Mouse (Mus musculus) forebrain, embryonic 13.5 days (tissue): ENCODE measurements around the gene Ttc39b. TPM values are rescaled to one million over a fixed set of nuclear protein-coding genes. Genes with fewer than 3 reads are reported as not detected.

ENCODE experiments used
- ATAC-seq: fragments of 200-750 bp; cut with Nextera tagmentation; 2 replicates; pipeline ENCODE4 v1.8.0; 2017
- H3K27ac ChIP-seq: fragments of 300-500 bp; sonication (generic); 2 replicates; pipeline ENCODE4 v1.5.1; 2015; ENCODE audit warnings: inconsistent platforms, mild to moderate bottlenecking, moderate library complexity
- H3K27me3 ChIP-seq: fragments of 300-500 bp; sonication (generic); 2 replicates; pipeline ENCODE4 v1.6.1; 2015; ENCODE audit warnings: mild to moderate bottlenecking, inconsistent platforms
- H3K36me3 ChIP-seq: fragments of 300-500 bp; sonication (generic); 2 replicates; pipeline ENCODE4 v1.6.1; 2015; ENCODE audit warnings: mild to moderate bottlenecking, inconsistent platforms; ENCODE audit not compliant: poor library complexity, severe bottlenecking
- H3K4me1 ChIP-seq: fragments of 300-500 bp; sonication (generic); 2 replicates; pipeline ENCODE4 v1.6.1; 2015; ENCODE audit warnings: inconsistent platforms
- H3K4me2 ChIP-seq: fragments of 300-500 bp; sonication (generic); 2 replicates; pipeline ENCODE4 v1.6.1; 2015; ENCODE audit warnings: inconsistent platforms, mild to moderate bottlenecking, moderate library complexity
- H3K4me3 ChIP-seq: fragments of 300-500 bp; sonication (generic); 2 replicates; pipeline ENCODE4 v1.5.1; 2015; ENCODE audit warnings: mild to moderate bottlenecking, inconsistent platforms
- H3K9ac ChIP-seq: fragments of 300-500 bp; sonication (generic); 2 replicates; pipeline ENCODE4 v1.6.1; 2015; ENCODE audit warnings: mild to moderate bottlenecking, inconsistent platforms
- H3K9me3 ChIP-seq: fragments of 300-500 bp; sonication (generic); replicated peaks from 2 replicates; pipeline ENCODE4 v1.6.1; 2016; ENCODE audit warnings: inconsistent platforms
- WGBS: fragments of 180-500 bp; shearing (Covaris S2); methylation state at CpG from one replicate; pipeline ENCODE4 v1.1.7; 2015; 5-methylcytosine and 5-hydroxymethylcytosine counted together
- polyA plus RNA-seq: library from polyadenylated mRNA; unstranded; fragments of >200 nt; fragmentation: Nextera tagmentation; extraction: Ambion mirVana; gene quantifications from 2 replicates; pipeline ENCODE4 v1.2.1, GENCODE M21; 2015

Gene Ttc39b
- polyA plus RNA-seq, 1 experiment from 2014 or later: 12.8 TPM

- Histone ChIP-seq H3K27me3 (no peaks in the 10 kb centered on the region), H3K4me3 (no peak overlapping the region), H3K4me2 (no peak overlapping the region), H3K4me1 (0 out of 2 replicates have a peak, but pooled peaks cover 13% of the 10 kb centered on the region), H3K9ac (no peak overlapping the region), H3K27ac (no peak overlapping the region), H3K9me3 (no peaks in the 10 kb centered on the region), H3K36me3 (no peaks in the 10 kb centered on the region)
- no peak for ATAC-seq
- 100% methylated on average over 1 of the region's 1 CpGs for WGBS
Measured at GRCm38 (mm10) chr4:83301713-83302112, 22.3 kb downstream of the Ttc39b start.

DNA sequence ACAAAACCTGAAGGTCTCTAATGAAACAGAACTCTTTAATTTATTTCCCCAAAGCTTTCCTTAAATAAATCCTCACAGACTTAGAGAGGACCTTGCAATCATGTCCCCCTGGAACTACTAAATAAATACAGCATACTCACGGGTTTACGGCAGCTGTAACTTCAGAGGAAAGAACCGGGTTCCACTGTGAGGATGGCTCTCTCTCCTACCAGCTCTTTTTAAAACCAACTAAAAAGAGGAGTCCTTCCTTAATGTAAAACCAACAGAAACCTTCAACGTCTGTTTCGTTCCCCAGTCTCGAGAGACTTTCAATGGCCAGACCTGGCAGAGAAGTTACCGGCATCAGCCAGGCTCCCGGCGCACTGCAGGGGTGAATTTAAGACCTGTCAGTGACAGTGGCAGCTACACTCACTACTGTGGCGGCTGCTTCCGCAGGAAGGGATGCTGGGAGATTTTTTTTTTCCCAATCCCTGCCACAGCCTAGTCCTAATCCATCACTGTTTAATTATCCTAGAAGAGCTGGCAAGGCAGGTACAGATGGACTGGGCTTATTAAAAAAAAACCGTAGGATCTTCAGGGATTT is 39.2 kb downstream of the Ttc39b start:
- Histone ChIP-seq H3K4me3 (peak overlapping the region; percentile 51), H3K4me1 (peaks cover 20% of the 10 kb centered on the region), H3K27me3 (no peaks in the 10 kb centered on the region), H3K36me3 (no peaks in the 10 kb centered on the region), H3K27ac (peak overlapping the region; percentile 59; the same call in 1 of the 2 replicates), H3K4me2 (peak overlapping the region; percentile 83), H3K9ac (peak overlapping the region; percentile 76), H3K9me3 (no peaks in the 10 kb centered on the region)
- ATAC-seq: peak; percentile 74
- 2% methylated on average over 12 of the region's 12 CpGs for WGBS

GRCm38 (mm10) chr4:83283973-83284767 is 39.9 kb downstream of the Ttc39b start:
- 16% methylated on average over 19 of the region's 19 CpGs for WGBS
- no peaks in the 10 kb centered on the region for H3K27me3 ChIP-seq
- H3K27ac ChIP-seq: peak overlapping the region; percentile 59
- peak overlapping the region; percentile 76 for H3K9ac ChIP-seq
- no peaks in the 10 kb centered on the region for H3K36me3 ChIP-seq
- peak overlapping the region; percentile 51 for H3K4me3 ChIP-seq
- H3K9me3 ChIP-seq: no peaks in the 10 kb centered on the region
- peak overlapping the region; percentile 83 for H3K4me2 ChIP-seq
- ATAC-seq: peak; percentile 88
- H3K4me1 ChIP-seq: peaks cover 20% of the 10 kb centered on the region

DNA sequence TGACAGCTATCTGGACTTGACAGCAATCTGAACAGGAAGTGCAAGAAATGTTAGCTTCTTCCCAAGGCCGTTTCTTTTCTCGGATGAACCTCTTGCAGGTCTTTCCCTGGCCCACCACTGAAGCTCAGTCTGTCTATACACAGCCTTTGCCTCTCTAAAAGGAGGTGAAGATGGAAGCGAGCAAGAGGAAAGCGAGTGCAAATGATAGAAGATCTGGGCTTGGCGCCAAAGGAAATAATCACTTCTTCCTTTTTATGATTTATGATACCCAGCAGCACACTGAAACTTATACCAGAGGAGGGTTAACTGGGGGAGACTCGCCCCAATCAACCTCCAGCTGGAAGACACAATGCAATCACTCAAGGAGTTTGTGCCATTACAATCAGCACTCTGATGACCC is 41.6 kb downstream of the Ttc39b start:
- Histone ChIP-seq H3K9me3 (no peaks in the 10 kb centered on the region), H3K9ac (no peak overlapping the region), H3K4me3 (no peak overlapping the region), H3K27me3 (no peaks in the 10 kb centered on the region), H3K4me2 (no peak overlapping the region), H3K27ac (no peak overlapping the region), H3K4me1 (peaks cover 20% of the 10 kb centered on the region), H3K36me3 (no peaks in the 10 kb centered on the region)
- no peak for ATAC-seq
- 87% methylated on average over 6 of the region's 6 CpGs for WGBS

DNA sequence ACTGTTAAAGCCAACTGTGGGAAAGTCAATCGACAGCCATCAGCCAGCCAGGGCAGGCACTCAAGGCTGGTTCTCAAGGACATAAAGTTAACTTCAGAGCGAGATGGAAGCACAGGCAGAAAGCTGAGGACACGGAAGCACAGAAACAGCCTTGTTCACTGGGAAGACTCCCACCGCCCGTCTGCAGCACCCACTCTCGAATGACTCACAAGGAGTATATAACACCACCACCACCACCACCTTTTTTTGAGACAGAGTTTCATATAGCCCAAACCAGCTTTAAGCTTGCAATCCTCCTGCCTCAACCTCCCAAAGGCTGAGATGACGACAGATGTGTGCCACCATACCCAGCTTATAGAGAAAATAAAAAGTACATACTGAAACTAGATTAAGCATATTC is 44.8 kb downstream of the Ttc39b start:
- WGBS: 89% methylated on average over 7 of the region's 7 CpGs

DNA sequence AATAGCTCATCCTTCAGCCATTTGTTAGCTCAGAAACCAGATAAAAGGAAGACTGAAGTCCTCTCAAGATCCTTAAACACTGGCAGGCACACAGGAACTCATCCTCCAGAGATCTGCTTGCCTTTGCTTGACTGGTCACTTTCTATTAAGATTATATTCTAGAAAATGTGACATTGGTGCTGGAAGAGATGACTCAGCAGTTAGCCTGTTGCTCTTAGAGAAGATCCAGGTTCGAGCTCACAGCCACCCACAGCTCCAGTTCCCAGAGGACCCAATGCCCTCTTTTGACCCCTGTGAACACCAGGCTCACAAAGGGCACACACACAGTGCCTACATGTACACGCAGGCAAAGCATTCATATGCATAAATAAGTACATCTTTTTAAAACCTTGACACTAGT is 49.8 kb downstream of the Ttc39b start:
- Histone ChIP-seq H3K27me3 (no peaks in the 10 kb centered on the region), H3K36me3 (no peaks in the 10 kb centered on the region), H3K4me1 (no peaks in the 10 kb centered on the region), H3K9ac (no peak overlapping the region), H3K9me3 (no peaks in the 10 kb centered on the region), H3K27ac (no peak overlapping the region), H3K4me3 (no peak overlapping the region), H3K4me2 (no peak overlapping the region)
- 76% methylated on average over 2 of the region's 2 CpGs for WGBS
- no peak for ATAC-seq

More for the DNA sequence above, 44.8 kb downstream of the Ttc39b start:
- Histone ChIP-seq H3K9me3 (no peaks in the 10 kb centered on the region), H3K36me3 (no peaks in the 10 kb centered on the region), H3K27ac (no peak overlapping the region), H3K4me3 (no peak overlapping the region), H3K9ac (no peak overlapping the region), H3K4me2 (no peak overlapping the region), H3K27me3 (no peaks in the 10 kb centered on the region), H3K4me1 (peaks cover 12% of the 10 kb centered on the region)
- no peak for ATAC-seq

DNA sequence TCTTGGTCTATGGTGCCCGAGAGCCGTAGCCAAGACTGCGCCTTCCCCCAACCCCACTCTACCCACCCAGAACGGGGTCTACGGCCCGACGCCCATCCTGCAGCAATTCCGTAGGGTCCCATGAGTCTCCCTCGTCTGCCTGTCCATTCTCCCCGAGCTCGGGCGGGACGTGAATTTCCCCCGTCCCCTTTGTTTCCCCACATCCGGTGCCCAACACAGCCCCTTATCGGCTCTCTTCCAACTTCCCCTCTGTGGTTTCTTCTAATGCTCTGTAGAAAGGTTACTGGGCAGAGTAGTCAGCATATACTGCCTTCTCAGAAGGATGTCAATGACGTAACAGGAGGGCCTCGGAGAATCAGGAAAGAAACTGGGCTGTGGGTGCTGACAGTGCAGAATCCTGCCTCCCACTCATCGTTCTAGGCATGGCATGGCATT is 50.4 kb downstream of the Ttc39b start:
- H3K9me3 ChIP-seq: no peaks in the 10 kb centered on the region
- no peak overlapping the region for H3K4me3 ChIP-seq
- no peak for ATAC-seq
- no peak overlapping the region for H3K9ac ChIP-seq
- H3K36me3 ChIP-seq: no peaks in the 10 kb centered on the region
- no peak overlapping the region for H3K4me2 ChIP-seq
- H3K4me1 ChIP-seq: no peaks in the 10 kb centered on the region
- no peaks in the 10 kb centered on the region for H3K27me3 ChIP-seq
- no peak overlapping the region for H3K27ac ChIP-seq
- WGBS: 95% methylated on average over 19 of the region's 19 CpGs

- 83% methylated on average over 9 of the region's 9 CpGs for WGBS
- H3K9me3 ChIP-seq: no peaks in the 10 kb centered on the region
Measured at GRCm38 (mm10) chr4:83272917-83273615, 51.0 kb downstream of the Ttc39b start.

GRCm38 (mm10) chr4:83270481-83270880 is 53.6 kb downstream of the Ttc39b start:
- Histone ChIP-seq H3K4me3 (no peak overlapping the region), H3K9ac (no peak overlapping the region), H3K9me3 (no peaks in the 10 kb centered on the region), H3K4me2 (no peak overlapping the region), H3K27ac (no peak overlapping the region), H3K4me1 (peaks cover 11% of the 10 kb centered on the region), H3K27me3 (no peaks in the 10 kb centered on the region), H3K36me3 (no peaks in the 10 kb centered on the region)
- ATAC-seq: no peak
- 94% methylated on average over 8 of the region's 8 CpGs for WGBS

More at GRCm38 (mm10) chr4:83272917-83273615, 51.0 kb downstream of the Ttc39b start:
- Histone ChIP-seq H3K27me3 (no peaks in the 10 kb centered on the region), H3K4me1 (no peaks in the 10 kb centered on the region), H3K27ac (no peak overlapping the region), H3K36me3 (no peaks in the 10 kb centered on the region), H3K4me3 (no peak overlapping the region), H3K9ac (no peak overlapping the region), H3K4me2 (no peak overlapping the region)
- ATAC-seq: no peak

GRCm38 (mm10) chr4:83269614-83270013 is 54.4 kb downstream of the Ttc39b start:
- no peak overlapping the region for H3K27ac ChIP-seq
- H3K36me3 ChIP-seq: no peaks in the 10 kb centered on the region
- H3K4me1 ChIP-seq: peaks cover 11% of the 10 kb centered on the region
- ATAC-seq: no peak
- H3K27me3 ChIP-seq: no peaks in the 10 kb centered on the region
- H3K9ac ChIP-seq: no peak overlapping the region
- WGBS: 85% methylated on average over 6 of the region's 6 CpGs
- no peak overlapping the region for H3K4me2 ChIP-seq
- H3K9me3 ChIP-seq: no peaks in the 10 kb centered on the region
- H3K4me3 ChIP-seq: no peak overlapping the region

GRCm38 (mm10) chr4:83265926-83266692 is 57.9 kb downstream of the Ttc39b start:
- 77% methylated on average over 14 of the region's 14 CpGs for WGBS
- Histone ChIP-seq H3K9me3 (no peaks in the 10 kb centered on the region), H3K4me3 (no peak overlapping the region), H3K4me2 (no peak overlapping the region), H3K4me1 (peaks cover 14% of the 10 kb centered on the region), H3K9ac (no peak overlapping the region), H3K27me3 (no peaks in the 10 kb centered on the region), H3K27ac (no peak overlapping the region), H3K36me3 (no peaks in the 10 kb centered on the region)
- ATAC-seq: peak; percentile 30; the same call in 1 of the 2 replicates
